20 mouse cellular contexts compared by ENCODE assay signal in genomic region chr15:93267479-93267878, GRCm38 (mm10).
"Had no signal": no experiment of that assay in that cellular context is flagged by ENCODE, and none has a peak within 500 bp of the region (broad histone marks: within the 10 kb centered on the region; RNA-seq: fewer than 3 reads in every experiment).

No protein-coding gene starts in this region.

- H3K36me3 ChIP-seq: heart, embryonic 15.5 days; intestine, embryonic 15.5 days had no signal

- H3K27ac ChIP-seq: heart, adult 2 months; heart, embryonic 13.5 days; heart, embryonic 15.5 days; hindbrain, embryonic 10.5 days; hindbrain, embryonic 12.5 days; hindbrain, embryonic 14.5 days; intestine, embryonic 15.5 days; layer of hippocampus, adult 2 months; left cerebral cortex, adult 2 months; limb, embryonic 10.5 days; limb, embryonic 12.5 days had no signal

- H3K27me3 ChIP-seq: heart, embryonic 13.5 days; heart, embryonic 15.5 days; hindbrain, embryonic 12.5 days; intestine, embryonic 15.5 days; limb, embryonic 12.5 days had no signal

- DNase-seq: gastrocnemius, postnatal 14 days; heart, adult 2 months; heart, postnatal 14 days; heart, postnatal 4 days; kidney, adult 18-20 months; kidney, adult 8-10 months; kidney, postnatal 10 days; kidney, postnatal 25 days; kidney, postnatal 4 days; liver had no signal

- H3K4me3 ChIP-seq: heart, adult 2 months; heart, embryonic 13.5 days; heart, embryonic 15.5 days; hindbrain, embryonic 10.5 days; hindbrain, embryonic 12.5 days; intestine, embryonic 15.5 days; layer of hippocampus, adult 2 months; left cerebral cortex, adult 2 months; limb, embryonic 10.5 days; limb, embryonic 12.5 days had no signal
